Mouse (Mus musculus) heart, adult 2 months (tissue): ENCODE measurements around the gene Atrn. TPM values are rescaled to one million over a fixed set of nuclear protein-coding genes. Genes with fewer than 3 reads are reported as not detected.

Source experiments
- DNase-seq, 2 experiments: peaks; one replicate each; pipeline ENCODE4 v3.0.0; 2021
- H3K27ac ChIP-seq: fragments of 200-600 bp; 2 replicates; pipeline ENCODE4 v1.8.1; 2022
- H3K27me3 ChIP-seq: fragments of 200-500 bp; 2 replicates; pipeline ENCODE4 v1.6.1; 2012; ENCODE audit warnings: mild to moderate bottlenecking, low read length, inconsistent platforms, mixed read lengths; ENCODE audit not compliant: control insufficient read depth, insufficient read depth
- H3K36me3 ChIP-seq: fragments of 200-500 bp; 2 replicates; pipeline ENCODE4 v1.6.1; 2012; ENCODE audit warnings: low read length, inconsistent platforms; ENCODE audit not compliant: control insufficient read depth, insufficient read depth
- H3K4me1 ChIP-seq: fragments of 200-500 bp; 2 replicates; pipeline ENCODE4 v1.6.1; 2011; ENCODE audit warnings: low read length; ENCODE audit not compliant: control insufficient read depth, insufficient read depth
- H3K4me3 ChIP-seq: fragments of 200-600 bp; 2 replicates; pipeline ENCODE4 v1.8.1; 2022
- H3K79me2 ChIP-seq: fragments of 200-500 bp; replicated peaks from 2 replicates; pipeline ENCODE4 v1.6.1; 2012; ENCODE audit warnings: mild to moderate bottlenecking, inconsistent platforms, low read length, moderate library complexity, mixed read lengths; ENCODE audit not compliant: control insufficient read depth, insufficient read depth
- H3K9ac ChIP-seq: fragments of 200-500 bp; 2 replicates; pipeline ENCODE4 v1.6.1; 2012; ENCODE audit warnings: low read depth, mild to moderate bottlenecking, control low read depth, inconsistent platforms, low read length, mixed read lengths
- CTCF ChIP-seq: fragments of 200-600 bp; IDR thresholded peaks from 2 replicates; pipeline ENCODE4 v1.8.1; 2022; ENCODE audit warnings: antibody characterized with exemption, mild to moderate bottlenecking, moderate library complexity
- EP300 ChIP-seq: fragments of 200-500 bp; IDR thresholded peaks from 2 replicates; pipeline ENCODE4 v1.6.1; 2011; ENCODE audit warnings: low read depth, low read length, control low read depth; ENCODE audit not compliant: insufficient read depth
- POLR2A ChIP-seq: fragments of 200-500 bp; IDR thresholded peaks from 2 replicates; pipeline ENCODE4 v1.6.1; 2011; ENCODE audit warnings: mild to moderate bottlenecking, low read depth, low read length, control low read depth; ENCODE audit not compliant: insufficient read depth
- WGBS: fragments of 180-500 bp; shearing (Covaris S2); methylation state at CpG from one replicate; pipeline ENCODE4 v1.1.7; 2018; 5-methylcytosine and 5-hydroxymethylcytosine counted together
- intact Hi-C: fragments of 180-260 bp; cut with DNase I; formaldehyde crosslinking; loops from one replicate; pipeline ENCODE4 v1.15.1; 2025
- microRNA-seq, 2 experiments: library from miRNA; unstranded; fragments of <30 nt; microRNA quantifications; one replicate each; pipeline ENCODE4 v1.2.0; 2021
- polyA plus RNA-seq: library from polyadenylated mRNA; depleted of rRNA; stranded (reverse); fragments of >200 nt; gene quantifications from 2 replicates; pipeline ENCODE4 v1.2.3, GENCODE M21; 2012; rRNA removed
- total RNA-seq, 2 experiments: library from RNA; stranded (reverse); gene quantifications; 2 replicates each; pipeline ENCODE4 v1.2.3; 2021

The Atrn gene
- total and polyA plus RNA-seq, 3 experiments, result 8.2 to 24.0 (median 23.8) TPM

GRCm38 (mm10) chr2:131060784-131061183 is 154.5 kb downstream of the Atrn start:
- Histone ChIP-seq H3K27ac (no peak overlapping the region), H3K9ac (no peak overlapping the region), H3K79me2 (no peaks in the 10 kb centered on the region), H3K4me3 (no peak overlapping the region), H3K27me3 (peaks cover 1% of the 10 kb centered on the region; the same call in 1 of the 2 replicates), H3K36me3 (no peaks in the 10 kb centered on the region), H3K4me1 (peaks cover 8% of the 10 kb centered on the region)
- WGBS, result 82% methylated on average over 6 of the region's 6 CpGs
- DNase-seq, result no peak
- intact Hi-C loops, result no loop called here
- TF ChIP-seq EP300, result no peak

DNA sequence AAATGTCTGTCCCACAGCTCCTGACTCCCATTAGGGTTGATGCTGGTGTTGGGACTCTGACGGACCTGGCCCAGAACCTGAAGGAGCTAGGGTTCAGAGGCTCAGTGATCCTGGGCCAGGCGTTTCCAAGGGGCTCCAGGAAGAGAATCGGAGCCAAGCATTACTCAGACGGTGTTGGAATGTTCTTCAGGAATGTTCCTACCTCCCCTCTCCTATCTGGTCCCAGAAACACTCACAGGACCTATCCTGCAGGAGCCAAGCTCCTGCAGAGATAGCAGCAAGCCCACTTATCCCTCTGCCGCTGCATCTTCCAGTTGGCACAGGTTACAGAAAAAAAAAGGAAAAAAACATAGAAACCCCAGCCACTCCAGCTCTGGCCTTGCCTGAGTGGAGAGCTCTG is 155.3 kb downstream of the Atrn start:
- H3K27ac ChIP-seq, result no peak overlapping the region
- no peaks in the 10 kb centered on the region for H3K36me3 ChIP-seq
- TF ChIP-seq CTCF (no peak), POLR2A (no peak), EP300 (no peak)
- peaks cover 8% of the 10 kb centered on the region for H3K4me1 ChIP-seq
- peaks cover 1% of the 10 kb centered on the region; the same call in 1 of the 2 replicates for H3K27me3 ChIP-seq
- 25% methylated on average over 5 of the region's 5 CpGs for WGBS
- no peak overlapping the region for H3K4me3 ChIP-seq
- no peaks in the 10 kb centered on the region for H3K79me2 ChIP-seq
- H3K9ac ChIP-seq, result no peak overlapping the region
- no peak for DNase-seq
- intact Hi-C loops, result no loop called here

- intact Hi-C loops, result no loop called here
- 6% methylated on average over 23 of the region's 27 CpGs for WGBS
- H3K4me1 ChIP-seq, result peaks cover 8% of the 10 kb centered on the region
- TF ChIP-seq EP300, result no peak
- no peak for TF ChIP-seq CTCF
- TF ChIP-seq POLR2A, result no peak
- H3K27me3 ChIP-seq, result peaks cover 1% of the 10 kb centered on the region; the same call in 1 of the 2 replicates
- H3K79me2 ChIP-seq, result no peaks in the 10 kb centered on the region
- H3K9ac ChIP-seq, result no peak within 1 kb of the TSS
- H3K27ac ChIP-seq, result no peak within 1 kb of the TSS
- no peak within 1 kb of the TSS for H3K4me3 ChIP-seq
- DNase-seq, result peak in 1 of 2 experiments; percentile 39
- H3K36me3 ChIP-seq, result no peaks in the 10 kb centered on the region
Measured at GRCm38 (mm10) chr2:131063404-131063864, 157.1 kb downstream of the Atrn start, which contains the start of gene Adam33. TSS of gene Adam33 (minus strand) at chr2:131063814.

DNA sequence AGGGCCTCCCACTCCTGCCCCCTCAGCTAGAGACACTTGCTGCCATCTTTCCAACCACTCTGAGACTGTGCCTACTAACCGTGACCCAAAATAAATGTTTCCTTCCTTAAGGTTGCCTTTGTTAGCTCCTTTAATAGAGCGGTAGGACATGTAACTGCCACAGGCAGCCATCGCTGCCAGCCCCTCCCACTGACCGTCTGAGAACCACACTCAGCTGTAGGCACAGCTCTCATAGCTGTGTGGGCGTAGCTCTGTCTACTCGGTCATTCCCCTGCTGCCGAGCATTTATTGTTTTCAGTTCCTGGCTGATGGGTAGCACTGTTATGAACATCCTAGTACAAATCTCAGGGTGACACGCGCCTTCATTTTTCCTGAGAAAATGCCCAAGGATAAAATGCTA is 160.0 kb downstream of the Atrn start:
- intact Hi-C loops, result no loop called here
- peaks cover 1% of the 10 kb centered on the region; the same call in 1 of the 2 replicates for H3K27me3 ChIP-seq
- H3K27ac ChIP-seq, result no peak overlapping the region
- no peak overlapping the region for H3K4me3 ChIP-seq
- no peaks in the 10 kb centered on the region for H3K36me3 ChIP-seq
- no peak for DNase-seq
- no peaks in the 10 kb centered on the region for H3K79me2 ChIP-seq
- peaks cover 1% of the 10 kb centered on the region; the same call in 1 of the 2 replicates for H3K4me1 ChIP-seq
- TF ChIP-seq EP300 (no peak), POLR2A (no peak), CTCF (no peak)
- WGBS, result 64% methylated on average over 9 of the region's 9 CpGs
- no peak overlapping the region for H3K9ac ChIP-seq

DNA sequence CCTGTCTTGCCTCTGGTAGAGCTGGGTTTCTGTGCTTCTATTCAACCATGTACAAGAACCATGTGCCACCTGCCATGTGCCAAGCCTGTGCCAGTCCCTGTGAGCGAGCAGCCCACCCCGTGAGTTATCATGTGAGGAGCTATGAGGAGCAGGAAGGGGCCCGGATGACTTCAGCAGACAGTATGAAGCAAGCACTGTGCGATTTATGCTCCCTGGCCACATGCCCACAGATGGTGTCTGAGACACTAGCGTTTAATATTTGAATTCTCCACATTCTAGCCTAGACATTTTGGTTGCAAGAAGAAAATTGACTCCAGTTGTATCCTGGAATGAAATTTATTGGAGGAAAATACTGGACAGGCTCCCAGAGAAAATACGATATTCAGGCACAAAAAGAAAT is 161.2 kb downstream of the Atrn start:
- H3K4me1 ChIP-seq, result 0 out of 2 replicates have a peak, but pooled peaks cover 1% of the 10 kb centered on the region
- H3K27me3 ChIP-seq, result peaks cover 1% of the 10 kb centered on the region; the same call in 1 of the 2 replicates
- H3K4me3 ChIP-seq, result no peak overlapping the region
- DNase-seq, result no peak
- H3K36me3 ChIP-seq, result no peaks in the 10 kb centered on the region
- H3K79me2 ChIP-seq, result no peaks in the 10 kb centered on the region
- no peak overlapping the region for H3K27ac ChIP-seq
- TF ChIP-seq EP300 (no peak), CTCF (no peak), POLR2A (no peak)
- WGBS, result 60% methylated on average over 6 of the region's 6 CpGs
- H3K9ac ChIP-seq, result no peak overlapping the region
- intact Hi-C loops, result no loop called here

GRCm38 (mm10) chr2:131072536-131072935 is 166.2 kb downstream of the Atrn start:
- no peak overlapping the region for H3K27ac ChIP-seq
- no peaks in the 10 kb centered on the region for H3K79me2 ChIP-seq
- no peaks in the 10 kb centered on the region for H3K36me3 ChIP-seq
- intact Hi-C loops, result no loop called here
- no peaks in the 10 kb centered on the region for H3K4me1 ChIP-seq
- DNase-seq, result no peak
- H3K9ac ChIP-seq, result no peak overlapping the region
- no peak for TF ChIP-seq POLR2A
- TF ChIP-seq CTCF, result no peak
- TF ChIP-seq EP300, result no peak
- 87% methylated on average over 10 of the region's 10 CpGs for WGBS
- H3K4me3 ChIP-seq, result no peak overlapping the region
- H3K27me3 ChIP-seq, result no peaks in the 10 kb centered on the region

Small RNAs within 50 kb of the gene (microRNA-seq; reads per million reads assigned to microRNA genes)
- 0 reads per million in 2 experiments for gene Mir6973b

Other genes with a start within 250 kb of the Atrn start
- gene Ddrgk1, start 241.8 kb upstream of the Atrn start, total RNA-seq, result 10 to 100 TPM; 71.1 to 96.0 TPM
- 35.2 and 47.0 TPM in 2 replicates for gene Ddrgk1, start 241.8 kb upstream of the Atrn start, polyA plus RNA-seq
- gene Itpa, start 238.9 kb upstream of the Atrn start, total RNA-seq, result 10 to 100 TPM; 14.9 to 16.8 TPM
- 24.0 and 31.6 TPM in 2 replicates for gene Itpa, start 238.9 kb upstream of the Atrn start, polyA plus RNA-seq
- gene Slc4a11, start 209.0 kb upstream of the Atrn start, total RNA-seq, result under 1 TPM; 0.10 to 0.14 TPM
- 0.37 and 0.38 TPM in 2 replicates for gene Slc4a11, start 209.0 kb upstream of the Atrn start, polyA plus RNA-seq
- gene 4930402H24Rik, start 89 bp upstream of the Atrn start, total RNA-seq, result 10 to 100 TPM; 50.7 to 52.3 TPM
- gene 4930402H24Rik, start 89 bp upstream of the Atrn start, polyA plus RNA-seq, result 34.2 and 62.3 TPM in 2 replicates
- 1 to 10 TPM; 7.2 to 8.4 TPM for gene Gfra4, start 136.6 kb downstream of the Atrn start, total RNA-seq
- gene Gfra4, start 136.6 kb downstream of the Atrn start, polyA plus RNA-seq, result 21.3 TPM in 2 replicates
- 1 to 10 TPM in 1 of 2 experiments, under 1 TPM in 1; 0.73 to 1.6 TPM for gene Adam33, start 157.3 kb downstream of the Atrn start, total RNA-seq
- gene Adam33, start 157.3 kb downstream of the Atrn start, polyA plus RNA-seq, result 7.1 and 10.0 TPM in 2 replicates
- 1 to 10 TPM; 2.1 to 2.5 TPM for gene Siglec1, start 180.3 kb downstream of the Atrn start, total RNA-seq
- 3.1 and 3.3 TPM in 2 replicates for gene Siglec1, start 180.3 kb downstream of the Atrn start, polyA plus RNA-seq
- gene Hspa12b, start 220.8 kb downstream of the Atrn start, total RNA-seq, result 10 to 100 TPM; 29.7 to 31.4 TPM
- gene Hspa12b, start 220.8 kb downstream of the Atrn start, polyA plus RNA-seq, result 21.9 and 27.8 TPM in 2 replicates
- not detected for gene Gm11037, start 227.0 kb downstream of the Atrn start, total RNA-seq
- not detected in 2 replicates for gene Gm11037, start 227.0 kb downstream of the Atrn start, polyA plus RNA-seq